Mouse (Mus musculus) lung, postnatal 0 days (tissue): Measurements from ENCODE around the gene Cd164l2.

Experiments used
- CTCF ChIP-seq: IDR thresholded peaks from 2 replicates; pipeline ENCODE4 v1.5.1; 2016; ENCODE audit warnings: antibody characterized with exemption, mild to moderate bottlenecking
- EP300 ChIP-seq: IDR thresholded peaks from 2 replicates; pipeline ENCODE4 v1.6.1; 2016; ENCODE audit warnings: antibody characterized with exemption, mild to moderate bottlenecking, control low read depth

DNA sequence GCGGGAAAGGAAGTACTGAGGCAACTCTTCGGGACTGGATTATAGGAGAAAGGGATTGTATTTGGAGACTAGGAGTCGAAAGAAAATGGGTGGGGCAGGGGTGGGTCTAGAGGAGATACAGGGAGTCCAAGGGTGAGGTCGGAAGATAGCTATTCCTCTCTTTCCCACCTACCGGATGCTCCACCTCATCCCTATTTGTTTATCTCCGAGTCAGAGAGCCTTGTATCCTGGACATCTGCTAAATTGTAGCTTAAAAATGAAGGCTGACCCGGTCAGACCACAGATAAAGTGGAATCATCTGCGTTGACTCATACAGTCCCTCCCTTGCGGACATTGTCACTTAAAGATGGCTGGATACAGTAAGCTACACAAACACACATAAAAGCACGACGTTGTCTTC is 30.0 kb downstream of the Cd164l2 start:
- no peak for TF ChIP-seq CTCF
- TF ChIP-seq EP300: peak; percentile 83
